Mouse (Mus musculus): ENCODE measurements around the gene E2f1. TPM values are rescaled to one million over a fixed set of nuclear protein-coding genes. Genes with fewer than 3 reads are reported as not detected.

E2f1 gene
- polyA plus RNA-seq, 1 experiment = 25.5 TPM

DNA sequence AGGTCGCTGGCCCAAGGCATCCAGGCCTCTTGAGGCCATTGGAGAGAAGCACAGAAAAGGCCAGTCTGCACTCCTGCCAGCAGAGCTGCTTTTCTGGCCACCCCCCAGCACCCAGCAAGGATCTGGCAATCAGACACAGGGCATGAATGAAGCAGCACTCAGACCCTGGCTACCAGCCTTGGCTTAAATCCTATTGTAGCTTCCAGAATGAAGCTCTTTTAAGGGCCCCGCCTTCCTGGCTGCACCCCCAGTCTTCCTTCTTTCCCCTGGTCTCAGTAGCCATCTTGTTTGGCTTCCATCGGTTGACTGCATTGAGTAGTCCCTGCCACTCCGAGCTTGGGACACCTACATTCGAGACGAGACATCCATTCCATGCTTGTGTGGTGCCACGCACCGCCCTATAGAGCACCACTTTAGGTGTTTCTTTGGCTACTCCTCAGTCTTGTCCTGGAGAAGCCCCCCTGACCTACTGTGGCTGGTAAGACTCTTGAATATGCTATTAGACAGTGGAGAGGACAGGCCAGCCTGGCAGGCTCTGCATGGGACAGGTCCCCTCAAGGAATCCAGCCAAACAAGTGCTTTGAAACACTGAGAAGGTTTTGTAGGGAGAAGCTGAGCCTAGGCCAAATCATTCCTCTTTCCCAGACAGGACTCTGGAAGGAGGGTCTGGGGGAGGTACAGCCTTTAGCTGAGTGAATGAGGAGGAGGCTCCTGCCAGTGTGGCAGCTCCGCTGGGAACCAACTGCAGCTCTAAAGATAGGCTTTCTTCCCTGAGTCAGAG lies 25.9 kb downstream of the E2f1 start:
- Histone ChIP-seq H3K27ac (ENCODE audit: insufficient read depth, low read depth, low read length) (no peak overlapping the region), H3K4me3 (ENCODE audit: insufficient read depth, low read length) (no peak overlapping the region), H3K4me1 (ENCODE audit: control insufficient read depth, insufficient read depth, low read length) (peaks cover 5% of the 10 kb centered on the region)
- TF ChIP-seq CTCF (IDR thresholded peaks at IDR 0.05; ENCODE audit: low read depth, low read length) = no peak
- TF ChIP-seq POLR2A (IDR thresholded peaks at IDR 0.05; ENCODE audit: borderline replicate concordance, low read depth, low read length) = no peak

- Histone ChIP-seq H3K4me1 (ENCODE audit: control insufficient read depth, insufficient read depth, low read length) (peaks cover 6% of the 10 kb centered on the region), H3K4me3 (ENCODE audit: insufficient read depth, low read length) (no peak overlapping the region), H3K27ac (ENCODE audit: insufficient read depth, low read depth, low read length) (no peak overlapping the region)
- TF ChIP-seq CTCF (IDR thresholded peaks at IDR 0.05; ENCODE audit: low read depth, low read length) (no peak), POLR2A (IDR thresholded peaks at IDR 0.05; ENCODE audit: borderline replicate concordance, low read depth, low read length) (no peak)
Measured at GRCm38 (mm10) chr2:154541630-154542029, 28.1 kb downstream of the E2f1 start.

- TF ChIP-seq POLR2A (IDR thresholded peaks at IDR 0.05; ENCODE audit: borderline replicate concordance, low read depth, low read length) = no peak
- peak; percentile 18; the same call in 1 of the 2 replicates for TF ChIP-seq CTCF (IDR thresholded peaks at IDR 0.05; ENCODE audit: low read depth, low read length)
- Histone ChIP-seq H3K4me3 (ENCODE audit: insufficient read depth, low read length) (no peak overlapping the region), H3K27ac (ENCODE audit: insufficient read depth, low read depth, low read length) (no peak overlapping the region), H3K4me1 (ENCODE audit: control insufficient read depth, insufficient read depth, low read length) (peaks cover 9% of the 10 kb centered on the region)
Measured at GRCm38 (mm10) chr2:154539720-154540119, 30.0 kb downstream of the E2f1 start.

DNA sequence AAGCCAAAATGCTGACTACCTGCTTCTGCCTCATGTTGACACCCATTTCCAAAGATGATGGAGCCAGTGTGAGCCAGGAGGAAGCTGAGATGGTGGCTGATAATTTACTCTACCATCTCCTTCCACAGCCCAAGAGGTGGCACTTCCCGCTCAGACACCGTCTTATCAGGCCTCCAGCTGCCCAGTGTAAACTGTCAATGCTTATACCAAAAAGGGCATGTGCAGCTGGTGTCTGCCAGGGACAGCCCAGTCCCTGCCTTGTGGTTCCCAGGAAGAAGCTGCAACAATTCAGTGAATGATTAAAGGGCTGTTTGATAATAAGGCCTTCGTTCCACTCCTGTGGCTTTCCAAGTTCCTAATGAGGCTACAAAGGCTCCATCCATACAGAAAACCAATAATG lies 31.0 kb downstream of the E2f1 start:
- H3K4me3 ChIP-seq (ENCODE audit: insufficient read depth, low read length) = no peak overlapping the region
- peaks cover 9% of the 10 kb centered on the region for H3K4me1 ChIP-seq (ENCODE audit: control insufficient read depth, insufficient read depth, low read length)
- H3K27ac ChIP-seq (ENCODE audit: insufficient read depth, low read depth, low read length) = no peak overlapping the region
- TF ChIP-seq POLR2A (IDR thresholded peaks at IDR 0.05; ENCODE audit: borderline replicate concordance, low read depth, low read length) (no peak), CTCF (IDR thresholded peaks at IDR 0.05; ENCODE audit: low read depth, low read length) (no peak)

DNA sequence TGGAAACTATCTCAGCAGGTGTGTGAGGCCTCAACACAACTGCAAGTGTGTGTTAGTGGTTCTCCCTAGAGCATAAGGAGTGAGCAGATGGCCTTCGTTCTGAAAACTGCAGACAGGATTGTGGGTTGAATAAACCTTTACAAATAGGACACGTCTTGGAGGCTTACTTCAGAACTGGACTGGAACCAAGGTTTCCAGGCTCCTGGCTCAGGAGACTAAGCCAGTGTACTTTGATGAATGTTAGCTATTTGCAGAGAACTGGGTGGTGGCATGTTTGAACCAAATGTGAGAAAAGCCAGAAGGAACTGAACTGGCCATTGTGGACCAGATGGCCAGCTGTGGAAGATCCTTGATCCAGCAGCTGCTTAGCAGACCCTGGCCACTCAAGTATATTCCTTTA lies 31.4 kb downstream of the E2f1 start:
- Histone ChIP-seq H3K4me1 (ENCODE audit: control insufficient read depth, insufficient read depth, low read length) (peaks cover 9% of the 10 kb centered on the region), H3K4me3 (ENCODE audit: insufficient read depth, low read length) (no peak overlapping the region), H3K27ac (ENCODE audit: insufficient read depth, low read depth, low read length) (no peak overlapping the region)
- TF ChIP-seq CTCF (IDR thresholded peaks at IDR 0.05; ENCODE audit: low read depth, low read length) (no peak), POLR2A (IDR thresholded peaks at IDR 0.05; ENCODE audit: borderline replicate concordance, low read depth, low read length) (no peak)

- Histone ChIP-seq H3K27ac (ENCODE audit: insufficient read depth, low read depth, low read length) (no peak overlapping the region), H3K4me3 (ENCODE audit: insufficient read depth, low read length) (no peak overlapping the region), H3K4me1 (ENCODE audit: control insufficient read depth, insufficient read depth, low read length) (peaks cover 9% of the 10 kb centered on the region)
- TF ChIP-seq POLR2A (IDR thresholded peaks at IDR 0.05; ENCODE audit: borderline replicate concordance, low read depth, low read length) (no peak), CTCF (IDR thresholded peaks at IDR 0.05; ENCODE audit: low read depth, low read length) (no peak)
Measured at GRCm38 (mm10) chr2:154534704-154535270, 34.9 kb downstream of the E2f1 start.

GRCm38 (mm10) chr2:154532888-154533287 lies 36.8 kb downstream of the E2f1 start:
- Histone ChIP-seq H3K4me1 (ENCODE audit: control insufficient read depth, insufficient read depth, low read length) (peaks cover 9% of the 10 kb centered on the region), H3K4me3 (ENCODE audit: insufficient read depth, low read length) (no peak overlapping the region), H3K27ac (ENCODE audit: insufficient read depth, low read depth, low read length) (no peak overlapping the region)
- TF ChIP-seq CTCF (IDR thresholded peaks at IDR 0.05; ENCODE audit: low read depth, low read length) = no peak
- no peak for TF ChIP-seq POLR2A (IDR thresholded peaks at IDR 0.05; ENCODE audit: borderline replicate concordance, low read depth, low read length)

- H3K27ac ChIP-seq (ENCODE audit: insufficient read depth, low read depth, low read length) = no peak overlapping the region
- TF ChIP-seq CTCF (IDR thresholded peaks at IDR 0.05; ENCODE audit: low read depth, low read length) (no peak), POLR2A (IDR thresholded peaks at IDR 0.05; ENCODE audit: borderline replicate concordance, low read depth, low read length) (no peak)
- H3K4me1 ChIP-seq (ENCODE audit: control insufficient read depth, insufficient read depth, low read length) = no peaks in the 10 kb centered on the region
- no peak overlapping the region for H3K4me3 ChIP-seq (ENCODE audit: insufficient read depth, low read length)
Measured at GRCm38 (mm10) chr2:154526531-154526930, 43.2 kb downstream of the E2f1 start.

DNA sequence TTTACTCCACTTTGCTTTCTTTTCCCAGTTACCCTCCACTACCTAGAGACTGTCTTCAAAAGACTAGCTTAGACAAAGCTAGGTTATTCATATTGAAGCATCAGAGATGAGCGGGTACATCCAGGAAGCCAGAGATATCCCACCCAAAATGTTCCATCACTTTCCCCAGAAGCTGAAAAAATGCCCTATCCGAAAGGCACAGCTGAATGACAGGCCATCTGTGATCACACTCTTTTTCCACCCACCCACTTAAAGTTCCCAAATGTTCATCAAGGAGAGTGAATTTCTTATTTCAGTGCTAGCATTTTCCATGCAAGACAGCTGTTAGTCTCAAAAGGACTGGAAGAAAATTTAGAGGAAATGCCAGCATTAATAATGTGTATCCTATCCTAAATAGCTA lies 44.4 kb downstream of the E2f1 start:
- TF ChIP-seq POLR2A (IDR thresholded peaks at IDR 0.05; ENCODE audit: borderline replicate concordance, low read depth, low read length) (no peak), CTCF (IDR thresholded peaks at IDR 0.05; ENCODE audit: low read depth, low read length) (no peak)
- no peak overlapping the region for H3K27ac ChIP-seq (ENCODE audit: insufficient read depth, low read depth, low read length)
- H3K4me1 ChIP-seq (ENCODE audit: control insufficient read depth, insufficient read depth, low read length) = no peaks in the 10 kb centered on the region
- H3K4me3 ChIP-seq (ENCODE audit: insufficient read depth, low read length) = no peak overlapping the region

DNA sequence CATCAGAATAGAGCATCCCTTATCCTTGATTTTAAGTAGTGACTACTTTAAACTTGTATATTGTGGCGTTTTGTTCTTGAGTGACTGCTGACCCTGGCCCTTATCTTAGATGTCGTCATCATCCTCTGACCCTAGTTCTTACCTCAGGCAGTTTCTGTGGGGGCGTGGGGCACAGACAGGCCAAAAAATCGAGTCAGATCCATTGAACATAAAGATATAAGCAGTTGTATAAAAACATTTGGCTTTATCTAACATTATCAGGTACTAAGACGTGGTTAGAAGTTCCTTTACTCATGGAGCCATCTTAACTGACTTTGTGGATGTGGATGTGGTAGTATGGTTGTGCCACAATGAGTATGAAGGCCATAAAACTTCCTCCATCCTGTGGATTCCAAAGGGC lies 47.4 kb downstream of the E2f1 start:
- TF ChIP-seq POLR2A (IDR thresholded peaks at IDR 0.05; ENCODE audit: borderline replicate concordance, low read depth, low read length) (no peak), CTCF (IDR thresholded peaks at IDR 0.05; ENCODE audit: low read depth, low read length) (no peak)
- no peak overlapping the region for H3K27ac ChIP-seq (ENCODE audit: insufficient read depth, low read depth, low read length)
- H3K4me1 ChIP-seq (ENCODE audit: control insufficient read depth, insufficient read depth, low read length) = no peaks in the 10 kb centered on the region
- no peak overlapping the region for H3K4me3 ChIP-seq (ENCODE audit: insufficient read depth, low read length)

Data from bone marrow macrophage, adult 2 months (primary cell).